Mouse (Mus musculus) right cerebral cortex, postnatal 25 days (tissue): ENCODE results near the gene Dock1.

ENCODE experiments used
- DNase-seq: peaks from one replicate; pipeline ENCODE4 v3.0.0; 2022

The Dock1 gene

DNA sequence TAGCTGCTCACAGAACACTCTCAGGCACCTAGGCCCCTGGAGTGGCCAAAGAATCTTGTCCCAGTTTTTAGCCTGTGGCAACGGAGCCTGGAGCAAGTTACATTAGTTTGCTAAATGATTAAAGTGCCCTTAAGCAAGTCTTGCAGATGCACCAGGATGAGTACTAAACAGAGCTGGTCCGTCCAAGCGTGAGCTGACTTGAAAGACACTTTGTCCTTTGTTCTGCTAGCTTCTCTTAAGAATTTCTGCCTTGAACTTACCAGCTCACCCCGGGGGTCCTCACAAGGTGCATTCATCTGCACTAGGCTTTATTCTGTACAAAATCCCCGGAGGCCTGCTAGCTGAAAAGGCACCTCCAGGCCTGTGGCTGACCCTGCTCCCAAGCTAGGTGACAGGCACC, 394.8 kb downstream of the Dock1 start:
- DNase-seq: no peak

DNA sequence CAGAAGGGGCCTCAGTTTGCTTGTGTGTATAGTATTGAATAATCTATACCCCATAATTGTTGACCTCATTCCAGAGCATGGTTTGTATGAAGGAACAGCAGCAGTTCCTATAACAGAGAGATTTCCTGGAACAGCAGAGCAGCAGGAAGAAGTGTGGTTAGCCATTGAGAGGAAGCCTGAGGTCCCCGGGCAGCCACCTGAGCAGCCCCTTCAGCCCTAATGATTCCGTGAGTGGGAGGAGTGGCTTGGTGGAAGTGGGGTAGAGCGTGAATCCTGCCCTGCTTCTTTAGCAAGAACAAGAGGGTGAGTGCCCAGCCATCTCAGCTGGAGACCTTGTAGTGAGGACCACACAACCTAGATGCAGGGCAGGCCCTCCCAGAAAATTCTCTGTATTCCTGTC, 398.4 kb downstream of the Dock1 start:
- DNase-seq: no peak

DNA sequence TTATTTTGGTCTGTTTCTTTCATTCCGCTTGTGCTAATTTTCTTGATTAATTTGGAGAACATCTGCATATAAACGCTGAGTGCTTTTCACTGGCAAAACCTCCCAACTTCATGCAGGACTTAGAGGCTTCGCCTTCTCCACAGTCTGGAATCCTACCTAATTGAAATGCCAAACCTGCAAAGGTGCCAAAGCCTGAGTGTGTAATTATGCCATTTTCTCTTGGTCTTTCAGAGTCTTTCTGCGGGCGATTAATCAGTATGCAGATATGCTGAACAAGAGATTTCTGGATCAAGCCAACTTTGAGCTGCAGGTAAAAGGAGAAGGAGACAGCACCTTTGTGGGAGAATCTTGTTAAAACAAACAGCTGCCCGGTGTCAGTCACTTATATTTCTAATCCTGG, 406.4 kb downstream of the Dock1 start:
- DNase-seq: no peak

DNA sequence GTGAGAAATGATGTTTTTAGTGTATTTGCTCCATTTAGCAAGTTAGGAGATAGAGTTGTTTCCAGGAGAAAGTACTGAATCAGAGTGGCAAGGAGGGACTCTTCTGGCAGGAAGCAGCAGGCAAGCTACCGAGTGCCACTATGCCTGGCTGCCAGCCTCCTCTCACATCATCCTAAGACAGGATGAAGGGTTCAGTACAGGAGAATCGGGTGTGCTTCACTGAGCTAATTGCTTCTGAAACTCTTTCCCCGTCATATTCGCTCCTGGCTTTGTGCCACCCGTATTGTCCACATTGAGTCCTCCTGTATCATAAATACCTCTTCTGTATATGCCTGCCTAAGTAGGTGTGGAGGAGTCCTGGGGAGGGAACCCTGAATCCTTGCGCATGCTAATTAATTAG, 406.9 kb downstream of the Dock1 start:
- no peak for DNase-seq

DNA sequence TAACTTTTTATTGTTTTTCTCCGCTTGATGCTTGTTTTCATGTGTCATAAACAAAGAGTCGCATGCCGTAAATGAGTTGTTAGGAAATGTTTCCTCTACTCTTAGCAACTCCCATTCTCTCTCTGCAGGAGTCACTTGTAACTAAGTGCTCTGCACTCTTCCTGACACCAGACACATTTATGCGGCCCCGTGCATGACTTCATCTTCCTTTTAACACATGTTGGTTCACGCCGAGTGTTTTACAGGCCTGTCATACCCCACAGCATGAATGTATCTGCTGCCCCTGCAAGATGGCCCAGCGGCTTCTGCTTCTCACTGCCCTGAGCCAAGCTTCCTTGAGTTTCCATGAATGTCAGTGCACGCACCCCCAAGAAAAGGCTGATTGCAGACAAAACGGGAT, 407.4 kb downstream of the Dock1 start:
- DNase-seq: no peak

DNA sequence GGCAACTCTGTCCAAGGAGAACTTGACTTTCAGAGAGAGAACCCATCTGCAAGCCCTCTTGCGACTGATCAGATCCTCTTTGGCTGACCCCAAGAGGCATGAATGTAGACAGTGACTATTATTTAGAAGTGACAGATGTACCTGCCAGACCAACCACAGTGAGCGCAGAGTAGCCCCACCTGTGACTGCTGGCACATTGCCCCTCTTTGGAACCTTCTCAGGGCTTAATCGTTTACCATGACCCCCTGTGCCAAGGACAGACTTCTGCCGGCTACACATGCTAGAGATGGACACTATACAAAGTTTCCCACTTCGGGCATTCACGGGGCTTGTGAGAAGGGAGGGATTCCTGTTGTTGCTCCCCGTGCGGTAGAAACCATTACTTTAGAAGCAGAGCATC, 413.0 kb downstream of the Dock1 start:
- DNase-seq: no peak

DNA sequence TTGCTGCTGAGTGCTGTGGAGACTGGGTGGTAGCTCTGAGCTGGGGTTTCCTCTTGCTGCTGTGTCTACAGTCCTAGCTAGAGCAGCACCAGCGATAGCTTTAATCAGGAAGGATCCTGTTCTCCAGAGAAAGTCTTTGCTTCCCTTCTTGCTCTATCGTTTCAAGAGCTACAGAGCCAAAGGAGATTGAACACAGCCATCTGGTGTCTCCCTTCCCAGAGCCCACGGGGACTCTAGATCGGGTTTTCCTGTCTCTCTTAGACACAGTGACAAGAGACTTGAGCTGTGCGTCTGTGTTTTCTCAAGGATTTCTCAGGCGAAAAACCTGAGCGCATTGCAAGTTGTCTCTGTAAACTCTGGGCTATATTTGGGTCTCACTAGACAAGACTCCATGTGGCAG, 413.6 kb downstream of the Dock1 start:
- DNase-seq: no peak

DNA sequence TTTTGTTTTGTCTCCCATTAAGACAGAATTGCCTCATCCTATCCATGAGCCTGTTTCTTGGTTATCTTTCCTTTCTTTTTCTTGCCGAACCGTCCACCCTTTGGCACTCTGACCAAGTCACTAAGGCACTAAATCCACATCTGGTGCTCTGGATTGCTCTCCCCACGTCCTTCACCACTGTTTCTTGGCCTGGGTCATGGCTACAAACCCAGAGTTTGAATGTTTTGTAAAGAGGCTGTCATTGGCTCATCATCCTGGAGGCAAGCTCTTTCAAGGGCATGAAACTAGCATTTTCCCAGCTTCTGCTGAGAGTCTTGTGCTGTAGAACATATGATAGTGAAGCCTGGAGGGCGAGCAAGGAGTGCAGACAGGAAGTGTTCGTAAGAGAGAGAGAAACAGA, 416.1 kb downstream of the Dock1 start:
- no peak for DNase-seq

DNA sequence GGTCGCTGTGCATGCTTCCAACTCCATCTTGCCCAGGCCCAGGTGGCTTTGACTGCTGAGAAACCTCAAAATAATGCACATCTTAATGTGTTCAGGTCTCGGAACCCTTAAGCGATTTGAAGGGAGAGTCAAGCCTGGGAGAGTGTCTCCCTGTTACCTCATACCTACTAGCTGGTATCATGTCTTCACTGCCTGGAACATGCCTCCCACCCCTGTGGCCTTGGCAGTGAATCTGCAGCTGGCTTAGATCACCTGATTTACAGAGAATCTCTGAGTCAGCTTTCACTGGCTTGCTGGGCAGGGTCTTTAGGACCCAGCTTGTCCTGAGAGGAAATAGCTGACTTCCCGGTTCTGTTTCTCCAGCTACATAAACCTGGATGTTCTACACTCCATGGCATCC, 419.2 kb downstream of the Dock1 start:
- no peak for DNase-seq

DNA sequence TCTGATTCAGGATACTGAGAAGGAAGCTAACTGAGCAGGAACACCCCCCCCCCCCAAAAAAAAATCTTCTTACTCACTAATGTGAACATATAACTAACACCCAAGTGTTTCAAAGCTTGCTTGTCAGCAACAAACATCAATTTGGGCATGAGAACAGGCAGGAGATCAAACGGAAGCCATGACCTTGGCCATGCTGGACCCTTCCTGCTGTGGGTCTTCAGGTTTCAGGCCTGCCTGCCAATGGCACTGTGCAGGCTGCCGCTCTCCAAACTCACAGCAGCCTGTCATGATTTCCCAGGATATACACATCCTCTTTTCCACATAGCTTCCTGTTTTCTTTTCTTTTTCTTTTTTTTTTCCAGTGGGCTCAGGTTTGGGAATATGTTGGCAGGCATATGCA, 423.4 kb downstream of the Dock1 start:
- no peak for DNase-seq

DNA sequence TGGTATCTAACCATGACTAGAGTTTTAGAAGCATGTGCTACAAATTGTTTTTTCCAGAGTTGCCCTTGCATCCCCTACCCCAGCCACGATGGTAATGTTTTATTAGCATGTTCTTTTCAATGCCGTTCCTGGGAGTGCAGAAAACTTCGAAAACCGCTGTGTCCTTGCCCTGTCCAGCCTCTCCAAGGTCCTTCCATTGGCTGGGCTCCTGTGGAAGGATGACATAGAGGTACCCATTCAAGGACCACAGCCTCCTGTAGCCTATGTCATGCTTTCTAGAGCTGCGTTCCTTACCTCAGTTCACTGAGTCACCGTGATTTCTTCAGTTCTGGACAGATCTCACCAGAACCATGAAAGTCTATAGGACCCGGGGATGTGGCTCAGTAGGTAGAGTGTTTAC, 431.5 kb downstream of the Dock1 start:
- DNase-seq: no peak

DNA sequence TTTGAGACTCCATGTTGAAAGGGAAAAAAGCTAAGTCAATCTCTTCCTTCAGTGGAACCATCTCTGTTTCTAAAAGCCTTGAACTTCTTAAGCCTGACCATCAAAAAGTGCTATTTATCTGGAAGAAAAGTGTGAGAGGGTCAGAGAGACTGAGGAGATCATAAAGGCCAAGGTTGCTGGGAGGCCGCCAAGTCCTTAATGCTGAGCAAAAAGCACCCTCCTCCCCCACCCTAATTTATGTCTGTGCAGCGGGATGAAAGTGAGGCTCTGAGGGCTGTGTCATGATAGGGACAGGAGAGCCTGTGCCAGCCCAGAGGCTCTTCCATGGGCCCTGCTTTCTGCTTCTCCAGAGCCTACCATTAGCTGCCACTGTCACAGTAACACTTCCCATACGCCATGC, 436.1 kb downstream of the Dock1 start:
- no peak for DNase-seq

DNA sequence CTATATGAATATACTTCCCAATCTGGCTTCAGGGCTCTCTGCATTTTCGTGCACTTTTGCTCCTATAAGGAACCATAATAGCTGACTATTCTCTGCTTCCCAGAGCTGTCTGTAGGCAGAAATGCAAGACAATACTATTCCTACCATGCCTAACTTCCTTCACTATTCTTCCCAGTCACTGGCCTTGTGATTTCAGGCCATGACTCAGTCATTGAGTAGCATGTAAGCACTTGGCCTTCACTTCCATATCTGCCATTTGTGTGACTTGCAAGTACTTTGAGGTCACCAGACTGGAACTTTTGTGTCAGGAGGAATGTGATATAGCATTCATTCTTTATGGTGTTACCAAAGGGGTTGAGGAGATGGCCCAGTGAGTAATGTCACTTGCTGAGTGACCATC, 439.9 kb downstream of the Dock1 start:
- DNase-seq: no peak

DNA sequence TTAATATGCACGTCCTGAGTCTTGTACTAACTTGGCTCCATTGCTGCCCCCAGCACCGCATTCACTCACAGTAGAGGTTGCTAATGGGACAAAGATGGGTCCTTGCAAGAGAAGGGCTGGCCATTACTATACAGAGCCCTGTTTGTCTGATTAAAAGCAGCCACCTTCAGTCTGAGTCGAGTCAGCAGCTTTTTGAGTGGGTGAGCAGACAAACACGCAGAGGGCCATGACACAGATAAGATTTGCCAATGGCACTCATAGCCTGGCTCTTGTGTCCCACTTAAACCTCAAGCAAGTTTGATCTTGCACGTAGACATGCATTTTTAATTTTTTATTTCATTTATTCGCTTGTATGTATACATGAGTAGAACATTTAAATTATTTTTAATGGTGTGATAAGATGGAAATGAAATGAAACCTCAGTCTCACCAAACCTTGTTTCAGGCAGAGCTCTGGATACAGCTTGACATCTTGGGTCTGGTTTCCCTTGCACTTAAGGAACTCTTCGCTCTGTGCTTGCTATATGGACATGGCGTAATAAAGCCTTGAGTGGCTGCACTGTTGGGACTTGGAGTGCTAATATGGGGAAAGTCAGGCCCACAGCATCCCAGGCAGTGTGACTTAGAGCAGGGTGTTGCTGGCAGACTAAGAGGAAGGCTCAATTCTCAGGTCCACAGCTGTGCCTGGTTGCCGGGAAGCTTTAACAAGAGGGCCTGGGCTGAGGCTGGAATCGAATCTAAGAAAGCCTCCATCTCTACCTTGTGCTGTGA, 455.0 kb downstream of the Dock1 start:
- DNase-seq: no peak

DNA sequence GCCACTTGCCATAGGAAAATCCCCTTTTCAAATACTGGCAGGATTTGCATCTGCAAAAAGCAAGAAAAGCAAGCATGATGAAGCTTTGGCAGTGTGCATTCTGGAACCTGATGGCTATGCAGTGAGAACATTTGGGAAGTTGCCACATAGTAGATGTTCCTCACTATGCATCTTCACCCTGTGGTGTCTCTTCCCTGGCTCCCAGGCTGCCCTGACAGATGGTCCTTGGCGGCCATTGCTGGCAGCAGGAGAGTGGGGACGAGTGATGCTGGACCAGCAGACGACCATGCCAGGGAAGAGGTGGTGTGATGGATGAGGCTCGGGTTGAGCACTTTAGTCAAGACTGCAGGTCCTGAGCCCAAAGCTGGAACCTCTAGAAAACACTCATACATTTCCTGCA, 462.0 kb downstream of the Dock1 start:
- no peak for DNase-seq

DNA sequence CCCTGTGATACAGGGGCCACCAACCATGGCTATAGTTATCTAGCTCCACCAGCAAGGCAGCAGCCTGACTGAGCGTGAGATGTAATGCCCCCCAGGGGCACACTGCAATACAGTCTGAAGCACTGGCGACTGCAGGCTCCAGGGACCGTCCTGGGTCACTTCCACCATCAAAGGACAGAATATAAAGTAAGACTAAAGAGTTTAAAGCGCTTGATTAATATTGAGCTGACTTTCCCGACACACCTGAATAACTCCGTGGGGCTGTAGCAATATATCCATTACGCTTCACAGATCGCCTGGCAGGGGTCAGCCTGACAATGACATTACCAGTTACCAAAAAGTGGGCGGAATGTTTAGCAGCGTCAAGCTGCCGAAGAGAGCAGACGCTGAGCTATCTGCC, 464.2 kb downstream of the Dock1 start:
- DNase-seq: no peak

DNA sequence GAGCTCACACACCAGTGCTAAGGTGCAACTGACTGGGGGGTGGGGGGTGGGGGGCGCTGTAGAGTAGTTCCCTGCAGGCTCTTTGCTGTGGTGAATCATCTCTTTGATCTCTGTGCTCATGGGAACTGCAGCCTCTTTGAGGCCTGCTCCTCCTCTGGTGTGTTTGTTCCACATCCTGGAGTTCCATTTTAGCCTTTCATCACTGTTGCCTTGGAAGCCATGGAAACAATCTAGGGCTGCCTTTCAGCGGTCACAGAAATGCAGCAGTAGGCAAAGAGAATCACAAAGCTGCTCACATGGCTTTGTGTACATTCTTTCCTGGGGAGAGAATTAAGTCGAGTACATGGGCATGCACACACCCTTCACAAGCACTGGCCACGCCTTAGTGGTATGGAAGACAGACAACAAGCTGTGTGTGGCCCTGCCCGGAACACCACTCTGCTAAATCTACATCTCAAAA, 468.7 kb downstream of the Dock1 start:
- no peak for DNase-seq

DNA sequence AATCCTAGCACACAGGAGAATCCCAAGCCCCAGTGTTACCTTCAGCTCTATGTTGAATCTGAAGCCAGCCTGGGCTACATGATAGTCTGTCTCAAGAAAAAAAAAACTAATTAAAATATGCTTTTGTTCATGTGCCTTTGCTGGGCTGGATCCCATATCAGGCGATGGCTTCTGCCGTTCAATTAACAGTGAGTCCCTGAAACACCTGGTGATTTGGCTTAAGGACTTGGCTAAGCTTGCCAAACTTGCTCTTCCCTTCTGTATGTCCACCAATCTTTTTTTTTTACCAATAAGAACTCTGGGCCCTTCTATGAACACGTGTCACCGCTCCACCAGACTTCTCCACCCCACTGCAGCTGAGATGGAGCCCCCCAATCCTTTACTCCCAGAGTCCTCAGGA, 474.3 kb downstream of the Dock1 start:
- no peak for DNase-seq

DNA sequence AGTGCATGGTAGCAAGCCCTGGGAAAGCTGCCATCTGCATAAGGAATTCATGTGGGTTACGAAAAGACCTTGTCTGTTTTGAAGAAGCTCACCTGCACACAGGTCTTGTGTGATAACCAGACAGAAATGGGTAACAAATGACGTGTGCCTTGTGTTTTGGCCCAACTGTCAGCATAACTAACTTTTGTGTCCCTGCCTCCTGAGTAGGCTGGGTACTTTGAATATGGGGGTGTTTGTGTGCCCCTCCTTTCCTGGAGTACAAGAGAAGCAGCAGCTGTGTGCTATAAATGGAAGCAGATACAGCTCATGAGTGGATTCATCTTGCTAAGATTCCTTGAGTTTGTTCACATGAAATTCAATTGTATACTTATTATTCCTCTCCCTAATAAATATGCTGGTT, 480.5 kb downstream of the Dock1 start:
- DNase-seq: peak; percentile 24

DNA sequence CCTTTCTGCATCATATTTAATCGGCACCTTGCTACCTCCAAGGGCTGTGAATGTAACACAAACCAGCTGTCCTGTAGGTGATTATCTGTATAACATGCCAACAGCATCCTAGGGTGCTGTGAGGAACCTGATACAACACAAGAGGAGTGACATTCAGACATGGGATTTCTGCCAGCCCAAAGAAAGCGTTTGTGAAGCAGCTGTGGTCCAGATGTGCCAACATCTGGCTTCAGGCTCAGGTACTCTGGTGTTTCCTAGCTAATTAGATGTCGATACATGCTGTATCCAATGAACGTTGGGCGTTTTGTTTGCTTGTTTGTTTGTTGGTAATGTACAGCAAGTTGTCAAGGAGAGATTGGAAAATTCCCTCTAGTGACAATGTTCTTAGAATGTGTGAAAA, 487.1 kb downstream of the Dock1 start:
- no peak for DNase-seq

DNA sequence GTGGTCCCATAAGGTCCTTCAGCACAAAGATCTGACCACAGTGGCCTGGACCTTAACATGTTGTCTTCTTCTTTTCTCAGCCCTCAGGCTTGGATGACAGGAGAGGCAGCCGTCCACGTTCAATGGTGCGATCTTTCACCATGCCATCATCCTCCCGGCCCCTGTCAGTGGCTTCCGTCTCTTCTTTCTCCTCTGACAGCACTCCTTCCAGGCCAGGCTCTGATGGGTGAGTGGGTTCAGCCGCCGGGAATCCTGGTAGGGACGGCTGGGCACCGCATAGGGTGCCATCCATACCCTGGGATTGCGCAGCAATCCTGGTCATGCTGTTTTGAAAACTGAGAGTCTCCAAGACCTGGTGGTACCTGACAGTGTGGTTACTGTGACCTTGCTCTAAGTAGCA, 487.9 kb downstream of the Dock1 start:
- no peak for DNase-seq

DNA sequence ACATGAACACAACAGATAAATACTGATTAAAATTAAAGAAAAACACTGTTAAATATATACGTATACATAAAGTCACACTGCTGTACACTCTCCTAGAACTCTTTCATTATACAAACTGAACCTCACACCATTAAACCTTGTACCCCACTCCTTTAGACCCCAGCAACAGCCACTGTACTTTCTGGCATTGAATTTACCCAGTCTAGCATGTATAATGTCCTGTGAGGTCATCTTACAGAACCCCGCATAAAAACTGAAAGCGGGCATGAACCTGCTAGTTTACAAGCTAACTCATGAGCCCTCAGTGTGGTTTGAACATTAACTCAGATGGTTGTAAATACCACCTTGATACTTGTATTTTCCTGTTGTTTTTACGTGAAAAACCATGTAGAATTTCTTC, 489.2 kb downstream of the Dock1 start:
- DNase-seq: no peak

DNA sequence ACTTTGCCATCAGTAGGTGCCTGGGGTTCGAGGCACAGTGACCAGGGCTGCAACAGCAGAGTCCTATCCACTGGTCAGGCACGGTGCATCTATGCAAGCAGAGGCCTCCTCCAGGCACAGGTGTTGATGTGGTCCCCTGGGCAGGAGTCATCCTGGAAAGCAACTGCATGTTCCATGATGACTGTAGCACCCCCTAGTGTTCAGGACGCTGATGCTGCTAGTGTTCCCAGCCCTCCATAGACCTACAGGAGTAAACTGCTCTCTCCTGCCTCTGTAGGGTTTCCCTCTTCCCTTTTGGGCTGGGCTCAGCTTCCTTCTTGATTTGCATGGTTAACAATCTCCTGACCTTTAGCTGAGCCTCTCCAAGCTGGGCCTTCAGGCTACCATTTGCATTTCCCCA, 494.7 kb downstream of the Dock1 start:
- DNase-seq: peak; percentile 27

DNA sequence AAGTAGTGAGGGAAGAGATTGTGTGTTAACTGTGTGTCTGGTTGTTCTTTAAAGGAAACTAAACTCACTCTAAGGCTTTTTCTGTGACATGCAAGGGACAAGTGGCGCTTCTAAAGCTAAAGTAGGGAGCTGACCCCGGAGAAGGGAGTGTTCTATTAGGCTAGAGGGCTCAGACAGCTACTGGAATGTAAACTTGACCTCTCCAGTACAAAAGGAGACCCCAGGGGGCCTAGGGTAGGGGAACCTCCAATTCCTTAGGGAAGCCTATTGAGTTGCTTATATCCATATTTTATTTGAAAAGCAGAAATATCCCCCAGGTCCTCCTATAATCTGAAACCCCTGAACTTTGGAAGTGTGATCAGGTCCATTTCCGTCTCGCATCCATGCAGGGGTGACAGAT, 499.5 kb downstream of the Dock1 start:
- DNase-seq: no peak

DNA sequence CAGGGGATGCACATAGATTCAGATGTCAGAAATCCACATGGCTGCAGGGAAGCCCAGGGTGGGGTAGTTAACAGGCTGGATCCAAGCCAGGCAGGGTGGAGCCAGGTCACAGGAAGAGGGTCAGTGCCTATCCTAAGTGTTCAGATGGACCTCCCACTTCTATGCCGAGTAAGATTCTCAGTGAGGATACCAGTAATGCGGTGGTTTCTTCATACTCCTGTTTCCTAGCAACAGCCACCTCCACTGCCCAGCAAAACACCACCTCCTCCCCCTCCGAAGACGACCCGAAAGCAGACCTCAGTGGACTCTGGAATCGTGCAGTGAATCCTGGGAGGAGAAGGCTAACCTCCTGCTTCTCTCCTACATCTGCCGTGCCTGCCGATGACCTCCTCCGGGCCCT, 501.8 kb downstream of the Dock1 start:
- peak; percentile 12 for DNase-seq

DNA sequence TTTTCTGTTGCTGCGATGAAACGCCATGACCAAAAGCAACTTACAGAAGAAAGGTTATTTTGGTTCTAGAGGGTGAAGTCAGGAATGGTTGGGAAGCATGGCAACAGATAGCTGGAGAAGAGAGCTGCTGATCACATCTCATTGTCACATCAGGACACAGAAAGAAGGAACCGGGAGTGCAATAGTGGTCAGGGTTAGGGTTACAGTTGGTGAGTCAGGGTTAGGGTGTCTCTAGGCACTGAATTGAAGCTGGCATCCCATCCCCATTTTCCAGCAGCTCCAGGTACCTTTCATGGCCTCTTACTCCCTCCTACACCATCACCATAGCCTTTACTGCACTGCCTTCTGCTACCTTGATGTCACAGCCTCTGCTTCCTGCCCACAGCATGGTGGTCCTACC, 523.7 kb downstream of the Dock1 start:
- no peak for DNase-seq
